Mouse (Mus musculus) left cerebral cortex, postnatal 14 days (tissue): ENCODE measurements at regions not wholly inside any gene's neighbourhood (a gene's known extent, or its start where the extent isn't known, plus 50 kb on each side); places are given as distances from the start of the nearest gene placed in this dataset.

ENCODE experiments used
- DNase-seq, 2 experiments: peaks; one replicate each; pipeline ENCODE4 v3.0.0; 2021 to 2022; ENCODE audit warnings: low spot score in 2 of 2, mixed read lengths in 1 of 2
- intact Hi-C: fragments of 180-260 bp; cut with DNase I; formaldehyde crosslinking; loops from one replicate; pipeline ENCODE4 v1.15.1; 2025

DNA sequence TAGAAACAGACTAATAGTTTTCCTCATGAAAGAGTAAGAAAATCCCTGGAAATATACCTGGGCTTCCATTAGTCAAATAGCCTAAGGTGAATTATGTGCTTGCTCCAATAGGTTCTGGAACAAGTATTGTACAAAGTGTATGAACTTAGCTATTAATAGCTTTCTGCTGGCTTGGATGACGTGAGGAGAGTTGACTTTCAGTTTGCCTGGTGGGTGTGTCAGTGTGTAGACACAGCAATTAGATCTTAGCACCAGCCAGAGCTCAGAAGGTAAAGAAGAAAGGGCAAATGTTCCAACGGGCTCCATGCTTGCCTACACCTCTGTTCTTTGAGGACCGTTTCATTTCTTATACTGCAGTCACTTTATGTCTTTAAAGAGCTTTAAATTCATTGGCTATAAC lies 654.8 kb upstream of the Mef2c start:
- intact Hi-C loops = no loop called here

DNA sequence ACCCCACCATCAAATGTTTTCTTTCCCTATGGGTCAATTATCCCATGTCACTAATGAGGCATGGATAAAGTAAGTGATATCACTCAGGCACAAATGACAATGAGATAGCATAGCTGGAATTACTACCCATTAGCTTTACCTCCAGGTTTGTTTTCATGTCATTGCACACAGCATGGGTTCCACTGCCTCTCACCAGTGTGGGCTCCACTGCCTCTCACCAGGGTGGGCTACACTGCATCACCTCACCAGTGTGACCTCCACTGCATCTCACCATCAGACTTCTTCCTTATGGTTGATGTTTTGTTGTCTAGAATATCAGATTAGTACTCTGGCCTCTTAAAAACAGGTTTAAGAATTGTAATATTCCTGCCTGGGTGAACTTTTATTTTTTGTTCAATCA lies 634.0 kb upstream of the Mef2c start:
- DNase-seq = no peak
- intact Hi-C loops = no loop called here

More for the DNA sequence above, 654.8 kb upstream of the Mef2c start:
- DNase-seq = no peak

DNA sequence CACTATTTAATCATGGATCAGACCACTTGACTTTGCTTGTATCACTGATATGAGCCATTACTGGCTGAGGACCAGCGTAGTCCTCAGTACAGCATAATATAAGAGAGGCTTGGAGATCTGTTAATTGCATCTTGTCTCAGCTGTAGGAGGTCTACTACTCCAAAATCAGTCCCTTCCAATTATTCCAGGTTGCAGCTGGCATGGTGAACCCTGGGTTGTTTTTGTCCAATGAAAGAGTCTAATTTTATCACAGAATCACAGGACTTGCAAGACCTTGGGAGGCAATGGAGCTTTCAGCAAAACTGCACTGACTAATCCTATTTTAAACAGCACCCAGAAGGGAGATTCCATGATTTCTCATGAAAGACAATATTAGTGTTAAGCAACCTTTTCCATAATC lies 629.7 kb upstream of the Mef2c start:
- intact Hi-C loops = no loop called here
- no peak for DNase-seq

DNA sequence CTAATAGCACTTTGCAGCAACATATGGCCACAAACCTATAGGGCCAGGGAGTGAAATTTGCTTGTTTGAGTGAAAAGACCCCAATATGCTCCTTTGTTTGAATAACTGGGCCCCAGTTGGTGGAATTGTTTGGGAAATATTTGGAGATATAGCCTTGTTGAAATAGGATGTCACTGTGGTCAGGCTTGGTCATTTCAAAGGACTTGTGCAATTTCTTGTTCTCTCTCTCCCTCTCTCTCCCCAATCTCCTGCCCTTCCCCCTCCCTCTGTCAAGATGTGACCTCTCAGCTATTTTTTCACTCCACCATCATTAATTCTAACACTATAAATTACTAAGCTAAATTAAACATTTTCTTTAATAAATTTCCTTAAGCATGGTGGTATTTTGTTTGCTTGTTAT lies 620.5 kb upstream of the Mef2c start:
- DNase-seq = no peak
- intact Hi-C loops = no loop called here

DNA sequence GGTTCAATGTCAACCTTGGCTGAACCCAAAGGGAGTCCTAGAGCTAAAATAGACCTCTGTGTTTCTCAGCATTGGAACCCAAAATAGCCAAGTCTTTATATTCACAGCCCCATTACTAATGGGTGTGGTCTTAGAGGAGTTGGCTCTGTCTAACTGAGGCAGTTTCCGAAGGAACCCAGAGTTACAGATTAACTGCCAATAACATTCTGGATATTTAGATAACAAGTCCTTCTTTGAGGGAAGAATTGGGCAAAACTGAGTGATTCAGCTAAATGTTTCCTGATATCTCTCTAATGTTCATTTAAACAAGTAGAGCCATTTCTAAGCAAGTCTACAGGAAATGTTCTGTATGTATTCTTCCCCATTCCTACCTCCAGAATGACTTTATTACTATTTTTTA lies 615.1 kb upstream of the Mef2c start:
- intact Hi-C loops = no loop called here
- DNase-seq = no peak

DNA sequence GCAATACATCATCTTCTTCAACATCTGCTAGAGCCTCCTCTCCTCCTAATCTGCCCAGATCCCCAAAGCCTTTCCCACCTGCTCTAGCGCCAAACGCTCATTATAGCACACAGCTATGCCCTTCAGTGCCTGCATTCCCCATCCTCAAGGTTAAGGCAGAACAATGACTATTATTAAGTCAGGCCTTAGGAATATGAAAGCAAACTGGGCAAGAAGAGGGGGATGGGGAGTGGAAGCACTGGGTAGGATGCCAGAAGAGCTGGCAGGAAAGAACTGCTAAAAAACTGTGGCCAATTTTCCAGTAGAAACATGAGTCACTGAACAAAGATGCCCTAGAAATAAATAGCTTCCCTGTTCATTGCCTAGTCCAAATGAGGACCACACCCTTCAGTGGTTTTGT lies 611.1 kb upstream of the Mef2c start:
- no peak for DNase-seq
- intact Hi-C loops = no loop called here

DNA sequence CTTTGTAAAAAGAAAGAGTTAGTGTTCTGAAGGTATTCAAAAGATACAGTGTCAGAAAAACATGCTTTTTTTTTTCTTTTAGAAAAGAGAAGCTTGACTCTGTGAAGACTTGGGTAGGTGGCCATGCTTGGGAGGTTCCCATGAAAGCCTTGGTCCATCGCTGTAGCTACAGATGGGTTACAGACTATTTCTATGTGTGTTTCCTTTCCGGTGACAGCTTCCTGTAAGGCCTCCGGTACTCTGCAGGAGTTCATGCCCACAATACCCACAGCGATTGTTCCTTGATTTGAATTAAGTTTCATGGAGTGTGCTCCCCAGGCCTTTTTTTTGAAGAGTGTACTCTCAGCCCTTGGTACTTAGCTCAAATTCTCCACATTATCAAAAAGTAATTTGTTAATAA lies 604.1 kb upstream of the Mef2c start:
- no peak for DNase-seq
- intact Hi-C loops = loop anchor here (10.0 kb wide), 3 partner anchors 585 to 1115 kb away; partner anchors contain the start of gene Cetn3

DNA sequence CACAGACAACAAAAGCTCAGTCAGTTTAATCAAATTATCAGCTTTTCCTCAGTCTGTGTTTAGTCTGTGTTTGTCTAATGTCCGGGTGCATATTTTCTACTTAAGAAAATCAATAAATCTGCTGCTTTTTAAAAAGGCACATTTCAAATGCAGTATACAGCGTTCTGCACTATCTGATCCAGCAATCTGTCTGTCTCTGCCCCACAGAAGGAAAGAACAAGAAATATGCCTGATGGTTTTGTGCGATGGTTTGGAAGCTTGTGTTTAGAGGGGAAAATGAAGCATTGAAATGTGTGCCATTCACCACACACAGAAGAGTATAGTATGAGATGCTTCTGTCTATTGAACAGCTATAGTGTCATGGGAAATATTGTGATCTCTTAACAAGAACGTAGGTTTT lies 601.7 kb upstream of the Mef2c start:
- intact Hi-C loops = loop anchor here (10.0 kb wide), 3 partner anchors 587 to 1117 kb away; partner anchors contain the start of gene Cetn3
- no peak for DNase-seq

DNA sequence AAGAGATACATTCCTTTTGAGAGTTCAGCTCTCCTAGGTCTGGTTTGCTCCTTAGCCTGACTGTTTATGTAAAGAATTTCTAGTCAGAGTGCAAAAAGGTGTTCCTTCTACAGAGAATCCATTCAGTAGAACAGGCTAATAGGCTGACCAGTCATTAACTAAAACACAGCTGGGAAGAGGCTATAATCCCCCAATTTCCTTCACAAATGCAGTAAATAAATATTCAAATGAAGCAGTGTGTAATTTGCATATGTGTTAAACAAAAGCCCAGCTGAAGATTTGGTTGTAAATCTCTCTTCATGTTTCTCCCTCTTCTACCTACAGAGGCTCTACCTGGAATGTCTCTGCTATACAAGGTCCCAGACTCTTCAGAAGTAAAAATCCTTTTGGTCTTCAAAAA lies 600.2 kb upstream of the Mef2c start:
- intact Hi-C loops = loop anchor here (10.0 kb wide), 3 partner anchors 589 to 1119 kb away; partner anchors contain the start of gene Cetn3
- DNase-seq = no peak

DNA sequence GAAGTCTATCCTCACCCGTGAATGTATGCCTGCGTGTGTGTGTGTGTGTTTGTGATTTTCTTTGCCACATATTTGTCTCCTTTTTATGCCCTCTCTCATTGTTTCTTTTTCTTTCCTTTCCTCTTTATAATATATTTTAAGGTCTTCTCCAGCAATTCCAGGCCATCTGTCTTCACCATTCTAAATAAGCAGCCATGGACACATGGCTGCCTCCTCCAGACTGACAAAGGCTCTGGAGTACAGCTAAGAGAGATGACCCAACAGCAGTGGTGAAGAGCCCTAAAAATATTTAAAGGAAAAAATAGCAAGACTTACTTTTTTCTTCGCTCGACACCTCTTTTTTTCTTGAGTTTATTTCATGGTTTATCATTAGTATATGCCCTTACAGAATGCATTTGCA lies 596.1 kb upstream of the Mef2c start:
- DNase-seq = no peak

DNA sequence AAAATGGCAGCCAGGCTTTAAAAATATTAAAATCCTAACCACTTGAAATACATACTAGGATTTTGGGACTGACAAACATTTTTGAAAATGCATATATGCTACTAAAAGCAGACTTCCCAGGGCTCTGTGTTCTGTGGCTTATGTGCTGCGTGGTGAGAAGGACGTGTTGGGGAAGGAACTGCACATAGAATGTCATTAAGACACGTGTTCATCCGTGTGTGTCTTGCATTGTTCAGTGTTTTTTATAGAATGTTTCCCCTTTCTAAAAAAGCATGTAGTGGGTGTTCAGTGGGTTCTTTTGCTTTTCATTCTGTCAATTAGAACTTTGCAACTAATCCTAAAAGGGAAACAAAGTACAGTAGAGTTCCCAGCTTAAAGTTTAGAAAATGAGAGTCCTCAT lies 594.7 kb upstream of the Mef2c start:
- intact Hi-C loops = loop anchor here (10.0 kb wide), 3 partner anchors 594 to 1124 kb away; partner anchors contain the start of gene Cetn3
- peak; percentile 40 to 78 for DNase-seq

More for the DNA sequence above, 596.1 kb upstream of the Mef2c start:
- intact Hi-C loops = loop anchor here (10.0 kb wide), 3 partner anchors 593 to 1123 kb away; partner anchors contain the start of gene Cetn3

DNA sequence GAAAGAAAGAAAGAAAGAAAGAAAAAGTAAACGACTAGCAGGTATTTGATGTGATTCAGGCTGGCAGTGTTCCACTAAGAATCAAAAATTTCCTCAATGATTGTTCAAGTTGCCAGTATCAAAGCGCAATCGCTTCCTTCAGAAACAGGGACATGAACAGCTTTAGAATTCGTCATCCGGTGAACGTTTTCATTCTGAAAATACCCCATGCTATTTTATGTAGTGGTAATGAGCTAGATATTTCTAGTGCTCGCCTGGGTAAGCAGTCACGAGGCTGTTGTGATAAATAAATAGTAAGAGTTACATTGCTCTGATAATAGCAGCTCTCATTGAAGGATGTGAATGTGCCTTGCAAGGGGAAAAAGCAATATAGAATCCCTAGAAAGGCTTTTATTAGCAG lies 591.0 kb upstream of the Mef2c start:
- intact Hi-C loops = no loop called here
- peak in 1 of 2 experiments; percentile 35 for DNase-seq

DNA sequence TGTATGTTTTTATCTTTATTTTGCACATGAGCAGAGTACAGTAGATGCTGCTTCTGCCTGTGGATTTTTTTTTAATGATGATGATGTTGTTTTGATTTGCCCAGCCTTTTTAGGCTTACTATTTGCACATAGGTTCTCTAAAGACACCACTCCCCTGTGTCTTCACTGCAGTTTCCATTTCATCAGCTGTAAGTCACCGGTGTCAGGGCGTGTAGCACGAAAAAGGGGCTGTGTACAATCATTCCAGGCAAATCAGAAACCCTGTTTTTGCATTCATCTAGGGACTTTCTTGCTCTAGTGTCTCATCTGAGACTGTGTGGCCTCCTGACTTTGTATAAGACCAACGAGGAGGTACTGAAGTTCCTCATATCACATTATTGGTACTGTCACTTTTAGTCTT lies 588.6 kb upstream of the Mef2c start:
- intact Hi-C loops = no loop called here
- DNase-seq = no peak

DNA sequence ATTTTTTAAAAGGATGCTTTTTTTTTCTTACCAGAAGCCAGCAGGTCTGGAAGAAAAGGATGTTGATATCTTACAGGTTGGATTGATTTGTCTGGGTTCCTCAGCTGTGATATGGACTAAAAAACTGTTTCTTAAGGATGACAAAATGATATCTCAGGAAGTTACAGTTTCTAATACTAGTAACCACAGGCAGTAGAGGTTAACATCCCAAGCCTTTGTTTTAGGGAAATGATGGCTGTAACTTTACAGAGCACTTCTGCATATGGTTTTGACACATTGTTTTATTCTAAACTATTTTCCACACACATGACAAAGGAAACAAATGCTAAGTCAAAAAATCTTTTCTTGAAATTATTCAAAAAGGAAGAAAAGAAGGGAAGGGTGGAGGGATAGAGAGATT lies 573.8 kb upstream of the Mef2c start:
- no peak for DNase-seq
- intact Hi-C loops = no loop called here

DNA sequence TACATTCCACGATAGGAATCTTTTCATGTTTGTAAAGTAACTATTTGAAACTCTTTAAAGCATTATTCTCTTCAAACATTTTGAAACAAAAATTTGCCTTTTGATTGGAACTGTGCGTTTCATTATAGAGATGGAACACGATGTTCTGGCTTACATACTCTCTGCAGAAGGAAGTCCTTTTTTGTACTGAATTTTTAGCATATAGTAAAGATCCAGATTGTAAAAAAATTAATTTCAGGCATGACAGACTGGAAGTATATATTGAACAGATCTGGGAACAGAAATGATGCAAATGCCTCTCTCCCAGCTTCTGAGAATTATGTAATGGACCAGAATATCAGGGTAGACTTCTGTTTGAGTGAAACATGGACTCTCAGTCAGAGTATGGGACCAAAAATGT lies 566.0 kb upstream of the Mef2c start:
- DNase-seq = peak in 1 of 2 experiments; percentile 49
- intact Hi-C loops = loop anchor here (5.0 kb wide), 1 partner anchor 584 kb away; no protein-coding TSS in a partner anchor

DNA sequence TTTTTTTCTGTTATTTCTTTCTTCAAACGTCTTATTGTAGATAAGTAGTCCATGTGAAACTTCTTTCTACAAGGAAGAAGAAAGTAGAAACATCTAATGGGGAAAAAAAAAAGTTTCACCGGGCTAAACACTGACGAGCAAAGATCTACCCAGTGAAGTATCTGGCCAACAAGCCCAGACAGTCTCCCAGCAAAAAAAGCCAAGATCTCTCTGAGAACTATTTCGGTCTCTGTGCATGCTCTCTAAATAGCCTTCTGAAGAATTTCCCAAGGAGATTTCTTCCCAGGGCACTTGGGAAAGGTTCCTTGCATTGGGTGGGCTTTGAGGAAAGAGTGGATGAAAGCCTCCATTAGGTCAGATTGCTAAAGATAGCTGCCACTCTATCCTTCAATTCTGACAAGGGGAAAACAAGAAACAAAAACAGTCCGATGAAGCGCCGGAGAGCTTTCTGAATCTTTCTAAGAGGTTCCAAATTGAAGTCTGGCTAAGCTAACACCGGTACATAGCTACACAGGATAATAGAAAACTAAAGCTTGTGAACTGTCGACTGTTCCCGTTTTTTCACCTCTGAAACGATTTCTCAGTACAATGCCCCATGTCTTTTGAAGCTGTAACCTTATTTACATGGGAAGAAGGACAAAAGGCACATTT lies 561.0 kb upstream of the Mef2c start:
- DNase-seq = no peak
- intact Hi-C loops = loop anchor here (5.0 to 10.0 kb wide), 3 partner anchors 182 to 1158 kb away; partner anchors contain the start of gene Cetn3

DNA sequence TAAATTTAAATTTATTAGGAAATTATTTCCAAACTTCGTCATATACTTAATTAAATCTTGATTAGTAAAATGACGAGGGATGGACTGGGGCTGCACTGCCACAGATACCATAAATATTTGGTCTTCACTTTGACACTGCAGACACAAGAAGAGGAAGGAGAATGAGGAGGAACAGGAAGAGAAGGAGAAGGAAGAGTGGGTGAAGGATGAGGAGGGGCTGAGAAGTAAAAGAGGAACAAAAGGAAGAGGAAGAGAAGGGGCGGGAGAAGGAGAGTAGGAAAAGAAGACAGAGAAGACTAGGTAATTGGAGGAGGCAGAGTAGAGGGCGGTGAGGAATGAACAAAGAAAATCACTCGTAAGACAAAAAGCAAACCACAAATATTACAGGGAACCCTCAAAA lies 556.9 kb upstream of the Mef2c start:
- no peak for DNase-seq
- intact Hi-C loops = loop anchor here (10.0 kb wide), 2 partner anchors 178 to 1162 kb away; partner anchors contain the start of gene Cetn3

DNA sequence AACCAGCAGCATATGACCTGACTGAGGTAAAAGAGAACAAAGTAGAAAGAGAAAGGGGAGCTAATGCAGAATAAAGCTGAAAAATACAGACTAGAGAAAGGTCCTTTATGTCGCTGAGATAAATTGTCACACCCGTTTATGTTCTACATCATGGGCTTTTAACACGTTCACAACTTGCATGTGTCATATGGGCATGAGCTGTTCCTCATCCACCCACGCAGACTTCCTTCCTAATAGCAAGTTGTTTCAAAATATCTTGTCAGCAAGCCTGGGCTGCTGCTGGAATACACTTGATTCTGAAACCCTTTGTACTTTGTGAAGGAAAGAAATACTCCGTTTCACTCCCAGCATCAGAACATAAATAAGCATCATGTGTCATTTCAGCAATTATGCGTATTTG lies 554.3 kb upstream of the Mef2c start:
- DNase-seq = peak; percentile 60 to 62
- intact Hi-C loops = loop anchor here (10.0 kb wide), 2 partner anchors 175 to 1165 kb away; partner anchors contain the start of gene Cetn3

DNA sequence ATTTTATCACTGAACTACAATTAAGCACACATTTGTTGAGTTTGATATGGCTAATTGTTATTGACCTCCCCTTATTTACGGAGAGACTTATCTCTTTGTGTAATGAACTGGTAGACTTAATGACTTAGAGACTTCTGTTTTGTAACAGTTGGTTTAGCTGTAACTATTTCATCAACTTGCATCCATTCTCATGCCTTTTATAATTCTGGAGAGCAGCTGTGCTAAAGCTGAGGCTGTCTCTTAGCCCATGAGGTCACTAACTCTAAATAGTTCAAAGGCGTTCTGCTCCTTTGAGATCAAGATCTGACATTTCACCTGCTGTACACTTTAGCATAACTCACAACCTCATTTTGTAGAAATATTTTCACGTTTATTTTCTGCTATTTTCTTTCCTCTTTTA lies 541.5 kb upstream of the Mef2c start:
- no peak for DNase-seq
- intact Hi-C loops = no loop called here

DNA sequence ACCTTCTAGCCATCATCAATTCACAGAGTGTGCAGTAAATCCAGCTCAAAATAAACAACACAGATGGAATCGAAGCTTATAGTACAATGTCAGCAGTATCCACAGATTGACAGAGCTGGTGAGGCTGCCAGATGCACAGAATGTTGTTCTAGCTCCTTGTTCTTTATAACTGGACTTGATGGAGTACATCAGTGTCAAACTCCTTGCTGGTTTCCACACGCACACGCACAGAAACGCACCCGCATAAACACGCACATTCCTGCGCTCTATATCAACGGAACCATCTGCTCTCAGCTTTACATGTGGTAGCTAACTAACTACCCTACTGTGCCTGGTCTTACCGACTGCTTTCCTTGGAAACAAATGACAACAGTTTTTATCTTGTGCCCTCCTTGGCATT lies 532.1 kb upstream of the Mef2c start:
- intact Hi-C loops = no loop called here
- DNase-seq = peak; percentile 10 to 33

DNA sequence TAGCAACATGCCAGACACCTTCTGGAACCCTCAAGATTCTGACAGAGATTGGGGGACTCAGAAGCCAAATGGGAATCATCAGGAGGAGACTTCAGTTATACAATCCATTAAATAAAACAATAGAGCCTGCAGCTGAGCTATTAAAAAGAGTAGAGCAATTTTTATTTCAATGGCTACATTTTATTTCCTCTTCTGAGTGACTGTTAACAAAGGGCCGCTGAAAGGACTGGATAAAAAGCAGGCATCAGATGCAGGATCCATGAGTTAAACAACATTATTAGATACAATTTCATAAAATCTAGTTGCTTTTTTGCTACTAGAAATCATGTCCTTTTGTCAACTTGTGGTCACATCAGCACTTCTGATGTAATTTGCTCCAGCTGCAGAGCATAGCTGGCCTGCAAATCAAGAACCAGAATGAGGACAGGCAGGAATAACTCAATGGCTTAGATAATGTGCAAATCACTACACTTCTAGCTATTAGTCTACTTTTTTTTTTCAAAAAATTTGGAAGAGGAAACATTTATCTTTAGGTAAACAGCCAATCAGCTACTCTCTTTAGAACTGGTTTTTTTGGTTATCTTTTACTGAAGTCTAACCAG lies 529.5 kb upstream of the Mef2c start:
- DNase-seq = peak in 1 of 2 experiments; percentile 9
- intact Hi-C loops = no loop called here
